Mouse (Mus musculus) effector memory CD4-positive, alpha-beta T cell, adult 5 months (primary cell): ENCODE measurements around the gene Igf2r. TPM values are rescaled to one million over a fixed set of nuclear protein-coding genes. Genes with fewer than 3 reads are reported as not detected.

Experiments
- polyA plus RNA-seq: library from polyadenylated mRNA; unstranded; fragments of 100-300 nt; shearing (Covaris generic); gene quantifications from one replicate; pipeline ENCODE4 v1.2.1, GENCODE M21; 2017

Igf2r gene
- 30.6 TPM for polyA plus RNA-seq

DNA sequence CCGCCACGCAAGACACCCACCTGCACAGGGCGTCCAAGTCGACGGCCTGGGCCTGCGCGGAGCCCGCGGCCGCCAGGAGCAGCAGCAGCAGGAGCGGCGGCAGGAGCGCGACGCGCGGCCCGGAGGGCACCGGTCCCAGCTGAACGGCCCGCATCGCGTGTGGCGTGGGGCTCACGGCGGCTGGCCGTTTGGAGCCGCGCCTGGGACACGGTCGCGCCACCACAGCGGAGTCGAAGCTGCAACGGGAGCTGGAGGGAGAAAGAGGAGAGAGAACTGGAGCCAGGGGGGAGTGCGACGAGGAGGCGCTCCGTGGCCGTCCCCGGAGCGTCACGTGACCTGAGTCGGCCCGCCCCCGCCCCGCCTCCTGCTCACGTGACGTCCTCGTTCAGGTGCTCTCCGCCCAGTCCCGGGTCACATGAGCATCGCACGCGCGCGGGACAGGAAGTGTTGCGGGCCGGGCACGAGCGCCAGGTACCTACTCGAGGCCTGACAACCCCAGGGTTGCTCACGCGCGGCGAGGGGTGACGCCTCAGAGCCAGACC lies at the start of gene Igf2r:
Gene Igf2r, minus strand, starts transcription at position 285 of the 542 bp plus-strand sequence.

GRCm38 (mm10) chr17:12675646-12676045 lies 93.8 kb downstream of the Igf2r start, which contains the start of gene Slc22a1:
TSS of gene Slc22a1 (minus strand) at chr17:12675829.

Other genes starting within 250 kb of the Igf2r start
- not detected for gene Slc22a2, start 185.5 kb downstream of the Igf2r start, polyA plus RNA-seq
- not detected for gene Slc22a1, start 93.8 kb downstream of the Igf2r start, polyA plus RNA-seq
- 0.59 TPM for gene Mas1, start 98.5 kb upstream of the Igf2r start, polyA plus RNA-seq
- gene Mrgprh, start 106.4 kb upstream of the Igf2r start, polyA plus RNA-seq: not detected
- 0.25 TPM for gene Pnldc1, start 140.6 kb upstream of the Igf2r start, polyA plus RNA-seq
- gene Tcp1, start 146.0 kb upstream of the Igf2r start, polyA plus RNA-seq: 200 TPM
- gene Mrpl18, start 146.7 kb upstream of the Igf2r start, polyA plus RNA-seq: 57.8 TPM
- 0.66 TPM for gene Acat3, start 170.9 kb upstream of the Igf2r start, polyA plus RNA-seq
- gene Acat2, start 191.1 kb upstream of the Igf2r start, polyA plus RNA-seq: 34.7 TPM
- 77.8 TPM for gene Wtap, start 224.5 kb upstream of the Igf2r start, polyA plus RNA-seq
- gene Sod2, start 237.2 kb upstream of the Igf2r start, polyA plus RNA-seq: 97.5 TPM